Mouse (Mus musculus): ENCODE results near the gene Tmed10. TPM values are rescaled to one million over a fixed set of nuclear protein-coding genes. Genes with fewer than 3 reads are reported as not detected.
A peak's percentile ranks its signal among the peaks of the same experiment; 100 is the strongest.

Gene Tmed10
- polyA plus RNA-seq, 1 experiment from 2014 or later: 225 TPM

- H3K27me3 ChIP-seq: no peaks in the 10 kb centered on the region
- no peak overlapping the region for H3K4me3 ChIP-seq
- no peak overlapping the region for H3K9ac ChIP-seq (replicated peaks)
- WGBS: 85% methylated on average over 8 of the region's 8 CpGs
- peaks cover 20% of the 10 kb centered on the region for H3K4me1 ChIP-seq
- H3K4me2 ChIP-seq (replicated peaks): peak overlapping the region; percentile 63; the same call in 1 of the 2 replicates
- ATAC-seq (ENCODE audit: low FRiP score, low read depth): no peak
- H3K9me3 ChIP-seq: no peaks in the 10 kb centered on the region
- no peak overlapping the region for H3K27ac ChIP-seq (replicated peaks)
- no peaks in the 10 kb centered on the region for H3K36me3 ChIP-seq
Measured at GRCm38 (mm10) chr12:85372068-85372665, 2.5 kb downstream of the Tmed10 start.

DNA sequence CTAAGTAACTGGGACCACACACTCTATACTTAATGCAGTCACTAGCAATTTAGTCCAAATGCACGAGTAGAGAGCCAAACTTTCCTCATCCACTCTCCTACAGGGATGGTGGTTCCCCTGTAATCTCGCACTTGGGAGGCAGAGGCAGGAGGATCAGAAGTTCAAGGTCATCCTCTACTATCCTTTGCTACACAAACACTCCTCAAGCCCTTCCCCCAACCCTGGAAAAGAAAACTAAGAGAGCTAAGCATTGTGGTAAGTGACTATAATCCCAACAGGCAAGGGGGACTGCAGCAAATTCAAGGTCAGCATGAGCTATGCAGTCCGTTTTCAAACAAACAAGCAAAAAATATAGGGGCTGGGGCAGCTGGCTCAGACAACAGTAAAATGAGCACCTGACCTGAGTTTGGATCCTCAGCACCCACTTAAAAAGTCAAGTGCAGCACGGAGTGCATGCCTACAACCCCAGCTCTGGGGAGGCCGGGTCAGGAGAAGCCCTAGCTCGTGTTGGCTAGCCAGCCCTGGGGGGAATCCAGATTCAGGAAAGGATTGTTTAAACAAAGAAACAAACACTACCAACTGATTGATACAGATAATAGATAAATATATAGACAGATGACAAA, 6.1 kb downstream of the Tmed10 start:
- no peak for ATAC-seq (ENCODE audit: low FRiP score, low read depth)
- Histone ChIP-seq H3K27me3 (no peaks in the 10 kb centered on the region), H3K4me3 (no peak overlapping the region), H3K9ac (replicated peaks) (no peak overlapping the region), H3K4me2 (replicated peaks) (no peak overlapping the region), H3K36me3 (no peaks in the 10 kb centered on the region), H3K9me3 (no peaks in the 10 kb centered on the region), H3K4me1 (peaks cover 18% of the 10 kb centered on the region), H3K27ac (replicated peaks) (no peak overlapping the region)
- WGBS: 87% methylated on average over 6 of the region's 6 CpGs

- Histone ChIP-seq H3K9me3 (no peaks in the 10 kb centered on the region), H3K36me3 (no peaks in the 10 kb centered on the region), H3K4me2 (replicated peaks) (no peak overlapping the region), H3K4me1 (0 out of 2 replicates have a peak, but pooled peaks cover 5% of the 10 kb centered on the region), H3K27ac (replicated peaks) (no peak overlapping the region), H3K27me3 (no peaks in the 10 kb centered on the region), H3K9ac (replicated peaks) (no peak overlapping the region), H3K4me3 (no peak overlapping the region)
- 90% methylated on average over 3 of the region's 3 CpGs for WGBS
- ATAC-seq (ENCODE audit: low FRiP score, low read depth): no peak
Measured at GRCm38 (mm10) chr12:85366271-85366670, 8.4 kb downstream of the Tmed10 start.

DNA sequence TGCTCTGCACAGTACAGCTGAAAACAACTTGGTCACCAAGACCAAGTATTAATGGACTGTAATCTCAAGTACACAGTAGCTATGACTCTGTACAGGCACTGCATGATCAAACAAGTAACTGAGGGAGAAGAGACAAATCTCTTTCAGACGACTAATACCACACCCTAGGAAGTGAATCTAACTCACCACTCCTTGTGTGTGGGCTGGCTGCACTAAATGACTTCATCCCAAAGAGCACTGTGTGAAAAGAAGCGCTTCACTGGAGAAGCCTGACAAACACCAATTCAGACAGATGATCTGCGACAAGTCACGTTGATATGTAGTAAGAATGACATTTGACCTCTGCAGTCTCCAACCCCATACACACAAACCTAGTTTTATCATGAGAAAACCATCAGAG, 12.1 kb downstream of the Tmed10 start:
- Histone ChIP-seq H3K27me3 (no peaks in the 10 kb centered on the region), H3K36me3 (no peaks in the 10 kb centered on the region), H3K9ac (replicated peaks) (no peak overlapping the region), H3K4me2 (replicated peaks) (no peak overlapping the region), H3K4me1 (no peaks in the 10 kb centered on the region), H3K9me3 (no peaks in the 10 kb centered on the region), H3K4me3 (no peak overlapping the region), H3K27ac (replicated peaks) (no peak overlapping the region)
- ATAC-seq (ENCODE audit: low FRiP score, low read depth): no peak
- WGBS: 82% methylated on average over 4 of the region's 4 CpGs

DNA sequence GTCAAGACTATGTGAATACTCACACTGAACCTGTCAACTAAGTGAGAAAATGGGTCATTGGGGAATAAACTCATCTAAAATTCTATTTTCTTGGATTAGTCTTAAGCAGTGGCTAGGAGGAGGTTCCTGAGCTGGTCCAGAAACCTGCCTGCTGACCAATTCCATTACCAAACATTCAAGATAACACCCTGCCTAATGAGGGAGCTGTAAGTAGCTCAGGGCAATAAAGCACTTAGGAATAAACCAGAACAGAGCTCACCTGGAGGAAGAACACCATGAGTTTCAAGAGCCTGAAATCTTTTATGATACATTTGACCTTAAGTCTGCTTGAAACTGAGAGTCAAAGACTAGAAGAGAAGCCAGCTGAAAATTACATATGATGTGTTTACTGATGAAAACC, 13.1 kb downstream of the Tmed10 start:
- Histone ChIP-seq H3K9me3 (no peaks in the 10 kb centered on the region), H3K27me3 (no peaks in the 10 kb centered on the region), H3K36me3 (no peaks in the 10 kb centered on the region), H3K9ac (replicated peaks) (no peak overlapping the region), H3K4me1 (no peaks in the 10 kb centered on the region), H3K4me2 (replicated peaks) (no peak overlapping the region), H3K27ac (replicated peaks) (no peak overlapping the region), H3K4me3 (no peak overlapping the region)
- ATAC-seq (ENCODE audit: low FRiP score, low read depth): no peak

DNA sequence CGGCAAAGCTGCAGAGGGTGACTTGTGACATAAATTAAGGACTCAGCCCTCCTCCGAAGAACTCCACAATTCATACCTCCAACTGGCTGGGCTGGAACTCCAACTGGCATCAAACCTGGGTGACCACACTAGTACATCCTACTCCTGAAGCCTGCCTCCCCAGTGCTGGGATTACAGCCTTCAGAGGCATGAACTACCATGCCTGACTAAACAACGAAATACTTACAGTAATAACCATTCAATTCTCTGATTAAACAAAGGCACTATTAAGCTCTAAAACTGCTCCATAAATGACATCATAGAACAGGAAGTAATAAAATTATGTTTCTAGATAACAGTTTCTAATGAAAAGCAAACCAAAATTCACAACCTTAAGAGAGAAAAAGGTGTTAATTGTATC, 13.5 kb downstream of the Tmed10 start:
- WGBS: 93% methylated on average over 3 of the region's 3 CpGs
- Histone ChIP-seq H3K27ac (replicated peaks) (no peak overlapping the region), H3K27me3 (no peaks in the 10 kb centered on the region), H3K4me1 (no peaks in the 10 kb centered on the region), H3K4me3 (no peak overlapping the region), H3K36me3 (no peaks in the 10 kb centered on the region), H3K9ac (replicated peaks) (no peak overlapping the region), H3K9me3 (no peaks in the 10 kb centered on the region), H3K4me2 (replicated peaks) (no peak overlapping the region)
- ATAC-seq (ENCODE audit: low FRiP score, low read depth): no peak

- ATAC-seq (ENCODE audit: low FRiP score, low read depth): no peak
- Histone ChIP-seq H3K27ac (replicated peaks) (no peak overlapping the region), H3K9ac (replicated peaks) (no peak overlapping the region), H3K4me3 (no peak overlapping the region), H3K36me3 (peaks cover 28% of the 10 kb centered on the region), H3K27me3 (no peaks in the 10 kb centered on the region), H3K4me2 (replicated peaks) (no peak overlapping the region), H3K9me3 (no peaks in the 10 kb centered on the region), H3K4me1 (peaks cover 2% of the 10 kb centered on the region; the same call in 1 of the 2 replicates)
- WGBS: 90% methylated on average over 3 of the region's 3 CpGs
Measured at GRCm38 (mm10) chr12:85354061-85354460, 20.6 kb downstream of the Tmed10 start.

GRCm38 (mm10) chr12:85350407-85351232, 24.0 kb downstream of the Tmed10 start:
- Histone ChIP-seq H3K4me2 (replicated peaks) (no peak overlapping the region), H3K36me3 (peaks cover 48% of the 10 kb centered on the region), H3K9ac (replicated peaks) (no peak overlapping the region), H3K4me3 (no peak overlapping the region), H3K27ac (replicated peaks) (peak overlapping the region; percentile 42; the same call in 1 of the 2 replicates), H3K9me3 (no peaks in the 10 kb centered on the region), H3K4me1 (peaks cover 2% of the 10 kb centered on the region; the same call in 1 of the 2 replicates), H3K27me3 (no peaks in the 10 kb centered on the region)
- no peak for ATAC-seq (ENCODE audit: low FRiP score, low read depth)
- 79% methylated on average over 10 of the region's 10 CpGs for WGBS

DNA sequence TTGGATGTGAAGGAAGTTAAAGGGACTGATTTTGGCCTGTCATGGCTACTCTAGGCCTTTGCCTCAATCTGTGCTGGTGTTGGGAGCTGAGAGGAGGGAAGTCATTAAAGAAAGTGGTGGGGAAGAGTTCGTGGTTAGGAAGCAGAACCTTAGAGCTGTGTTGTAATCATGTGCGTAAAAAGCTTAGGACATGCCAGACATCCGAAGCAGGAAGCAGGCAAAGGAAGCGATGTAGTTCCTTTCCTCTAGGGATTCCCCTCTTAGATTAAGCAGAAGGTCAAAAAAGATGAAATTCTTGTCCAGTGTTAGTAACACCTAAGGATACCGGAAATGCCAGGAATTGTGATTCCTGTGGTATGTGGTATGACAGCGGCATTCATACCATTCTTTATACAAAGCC, 26.3 kb downstream of the Tmed10 start:
- no peak overlapping the region for H3K4me3 ChIP-seq
- peaks cover 2% of the 10 kb centered on the region; the same call in 1 of the 2 replicates for H3K4me1 ChIP-seq
- no peak overlapping the region for H3K4me2 ChIP-seq (replicated peaks)
- H3K9ac ChIP-seq (replicated peaks): no peak overlapping the region
- no peak for ATAC-seq (ENCODE audit: low FRiP score, low read depth)
- no peaks in the 10 kb centered on the region for H3K27me3 ChIP-seq
- H3K9me3 ChIP-seq: no peaks in the 10 kb centered on the region
- WGBS: 85% methylated on average over 6 of the region's 6 CpGs
- no peak overlapping the region for H3K27ac ChIP-seq (replicated peaks)
- H3K36me3 ChIP-seq: peaks cover 44% of the 10 kb centered on the region

DNA sequence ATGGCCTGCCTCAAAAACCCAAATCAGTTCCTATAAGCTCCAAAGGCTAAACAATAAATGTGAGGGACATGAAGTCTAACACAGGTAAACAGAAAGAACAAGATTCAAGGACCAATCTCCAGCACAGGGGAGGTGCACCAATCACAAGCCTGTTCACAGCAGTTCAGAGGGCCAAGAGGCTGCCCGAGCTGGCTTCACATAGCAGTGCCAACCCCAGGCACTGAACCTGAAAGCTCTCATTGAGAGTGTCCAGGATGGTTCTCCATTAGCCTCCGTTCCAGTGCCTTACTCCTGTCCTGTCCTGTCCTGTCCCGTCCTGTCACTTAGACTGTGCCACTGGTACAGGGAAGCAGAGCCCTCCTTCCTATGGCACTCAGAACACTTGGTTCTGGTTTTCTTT, 27.5 kb downstream of the Tmed10 start:
- no peak overlapping the region for H3K4me2 ChIP-seq (replicated peaks)
- H3K36me3 ChIP-seq: peaks cover 43% of the 10 kb centered on the region
- H3K27me3 ChIP-seq: no peaks in the 10 kb centered on the region
- no peak overlapping the region for H3K9ac ChIP-seq (replicated peaks)
- 81% methylated on average over 3 of the region's 3 CpGs for WGBS
- H3K4me1 ChIP-seq: peaks cover 2% of the 10 kb centered on the region; the same call in 1 of the 2 replicates
- H3K4me3 ChIP-seq: no peak overlapping the region
- H3K27ac ChIP-seq (replicated peaks): no peak overlapping the region
- ATAC-seq (ENCODE audit: low FRiP score, low read depth): no peak
- no peaks in the 10 kb centered on the region for H3K9me3 ChIP-seq

DNA sequence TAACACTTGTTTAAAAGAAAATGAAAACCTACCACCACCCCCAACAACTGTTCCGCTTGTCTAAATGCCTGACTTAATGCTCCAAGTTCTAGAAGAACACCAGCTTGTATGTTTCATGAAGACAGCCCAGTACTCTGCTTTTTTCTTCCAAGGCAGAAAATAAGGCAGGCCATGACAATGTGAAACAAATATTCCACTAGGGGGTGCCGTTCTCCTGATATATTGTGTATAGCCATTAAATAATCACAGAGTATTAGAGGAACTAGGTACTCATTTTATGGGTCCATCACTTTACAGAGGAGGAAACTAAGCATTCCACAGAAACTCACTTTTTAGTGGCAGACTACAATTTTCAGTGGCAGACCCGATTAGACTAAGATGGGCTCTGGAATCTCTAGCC, 28.3 kb downstream of the Tmed10 start:
- WGBS: 68% methylated on average over 3 of the region's 3 CpGs
- Histone ChIP-seq H3K9ac (replicated peaks) (no peak overlapping the region), H3K27ac (replicated peaks) (no peak overlapping the region), H3K4me2 (replicated peaks) (no peak overlapping the region), H3K9me3 (no peaks in the 10 kb centered on the region), H3K36me3 (peaks cover 43% of the 10 kb centered on the region), H3K4me1 (0 out of 2 replicates have a peak, but pooled peaks cover 2% of the 10 kb centered on the region), H3K4me3 (no peak overlapping the region), H3K27me3 (no peaks in the 10 kb centered on the region)
- no peak for ATAC-seq (ENCODE audit: low FRiP score, low read depth)

DNA sequence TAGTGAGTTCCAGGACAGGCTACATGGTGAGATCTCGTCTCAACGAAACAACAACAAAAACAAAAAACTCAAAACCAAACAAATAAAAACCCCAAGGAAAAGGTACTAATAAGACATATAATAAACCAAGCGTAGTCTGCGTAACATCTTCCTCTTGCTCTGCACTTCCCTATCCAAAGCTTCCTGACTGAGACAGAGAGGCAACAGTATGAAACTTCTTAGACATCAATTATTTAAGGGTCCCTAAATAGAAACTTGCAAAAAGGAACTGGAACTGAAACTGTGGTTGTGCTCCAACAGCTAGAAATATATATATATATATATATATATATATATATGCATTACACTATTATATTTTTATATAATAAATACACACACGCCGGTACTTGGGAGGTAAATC, 29.1 kb downstream of the Tmed10 start:
- Histone ChIP-seq H3K27me3 (no peaks in the 10 kb centered on the region), H3K9ac (replicated peaks) (no peak overlapping the region), H3K4me3 (no peak overlapping the region), H3K9me3 (no peaks in the 10 kb centered on the region), H3K4me2 (replicated peaks) (no peak overlapping the region), H3K36me3 (peaks cover 41% of the 10 kb centered on the region), H3K4me1 (0 out of 2 replicates have a peak, but pooled peaks cover under 1% of the 10 kb centered on the region), H3K27ac (replicated peaks) (no peak overlapping the region)
- 97% methylated on average over 6 of the region's 6 CpGs for WGBS
- no peak for ATAC-seq (ENCODE audit: low FRiP score, low read depth)

All from midbrain, embryonic 12.5 days (tissue).